Mouse (Mus musculus): Measurements from ENCODE around the gene Aifm2. TPM values are rescaled to one million over a fixed set of nuclear protein-coding genes. Genes with fewer than 3 reads are reported as not detected.

Aifm2 gene
- total RNA-seq (2014; fragmentation: Nextera tagmentation): 2.7 and 7.4 TPM in 2 replicates
- total RNA-seq (2017): 6.9 and 7.3 TPM in 2 replicates
- 3.2 and 4.1 TPM in 2 replicates for polyA plus RNA-seq (2012)

DNA sequence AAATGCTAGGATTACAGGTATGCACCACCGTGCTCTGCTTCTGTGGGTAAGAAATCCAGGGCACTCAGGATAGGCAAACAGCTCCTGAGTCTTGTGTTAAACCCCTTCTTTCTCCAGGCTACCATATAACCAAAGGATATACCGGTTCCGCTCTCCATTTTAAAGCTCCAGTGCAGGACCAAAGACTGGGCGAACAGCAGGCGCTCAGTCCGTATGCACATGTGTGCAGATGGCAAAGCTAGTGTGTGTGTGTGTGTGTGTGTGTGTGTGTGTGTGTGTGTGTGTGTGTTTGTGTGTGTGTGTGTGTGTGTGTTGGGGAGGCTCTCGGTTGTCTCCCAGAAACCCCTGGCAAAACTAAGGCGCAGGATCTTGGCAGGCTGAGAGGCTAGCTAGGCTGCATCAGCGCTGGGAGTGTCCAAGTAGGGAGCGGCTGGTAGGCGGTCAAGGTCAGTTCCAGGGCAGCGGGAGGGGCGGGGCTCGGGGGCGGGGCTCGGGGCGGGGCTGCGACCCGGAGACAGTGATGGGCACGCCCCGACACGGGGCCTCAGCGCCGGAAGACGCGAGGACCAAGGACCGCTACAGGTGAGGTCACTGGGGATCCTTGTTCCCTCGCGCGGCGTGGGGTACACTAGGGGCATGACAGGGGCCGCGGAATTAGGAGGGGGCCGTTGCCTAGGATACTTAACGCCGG lies at the start of gene Aifm2:
Aifm2 (plus strand) TSS at position 493 of the 691 bp plus-strand sequence.
- peak; percentile 81 for ATAC-seq (ENCODE audit: extremely low read depth, insufficient number of reproducible peaks, low FRiP score, poor library complexity, severe bottlenecking)
- no peaks in the 10 kb centered on the region for H3K9me3 ChIP-seq (replicated peaks)
- H3K27me3 ChIP-seq (ENCODE audit: insufficient read depth, low read length): peaks cover 13% of the 10 kb centered on the region
- H3K4me1 ChIP-seq (ENCODE audit: insufficient read depth, low read depth, low read length): peaks cover 10% of the 10 kb centered on the region
- H3K4me3 ChIP-seq (ENCODE audit: low read depth, low read length): peak within 1 kb of the TSS; percentile 73
- peak; percentile 57 for DNase-seq (ENCODE audit: low spot score)
- no peak for TF ChIP-seq GATA2 (IDR thresholded peaks at IDR 0.05; ENCODE audit: borderline replicate concordance, low read depth, low read length)
- no peak for TF ChIP-seq GATA1 (IDR thresholded peaks at IDR 0.05; ENCODE audit: borderline replicate concordance, low read length)
- TF ChIP-seq TAL1 (conservative IDR thresholded peaks at IDR 0.05; ENCODE audit: low read depth, low read length): no peak
- no peak for TF ChIP-seq POLR2AphosphoS5 (IDR thresholded peaks at IDR 0.05; ENCODE audit: insufficient replicate concordance, low read depth, low read length)
- TF ChIP-seq CTCF (IDR thresholded peaks at IDR 0.05; ENCODE audit: low read depth, low read length): no peak
- no peaks in the 10 kb centered on the region for H3K36me3 ChIP-seq (replicated peaks)

- no peak for DNase-seq (ENCODE audit: low spot score)
- no peaks in the 10 kb centered on the region for H3K27me3 ChIP-seq (ENCODE audit: insufficient read depth, low read length)
- ATAC-seq (ENCODE audit: extremely low read depth, insufficient number of reproducible peaks, low FRiP score, poor library complexity, severe bottlenecking): no peak
- H3K9me3 ChIP-seq (replicated peaks): no peaks in the 10 kb centered on the region
- peaks cover 13% of the 10 kb centered on the region; the same call in 1 of the 2 replicates for H3K4me1 ChIP-seq (ENCODE audit: insufficient read depth, low read depth, low read length)
- peaks cover 81% of the 10 kb centered on the region for H3K36me3 ChIP-seq (replicated peaks)
- H3K4me3 ChIP-seq (ENCODE audit: low read depth, low read length): no peak overlapping the region
- TF ChIP-seq POLR2AphosphoS5 (IDR thresholded peaks at IDR 0.05; ENCODE audit: insufficient replicate concordance, low read depth, low read length) (no peak), GATA2 (IDR thresholded peaks at IDR 0.05; ENCODE audit: borderline replicate concordance, low read depth, low read length) (no peak), GATA1 (IDR thresholded peaks at IDR 0.05; ENCODE audit: borderline replicate concordance, low read length) (no peak), CTCF (IDR thresholded peaks at IDR 0.05; ENCODE audit: low read depth, low read length) (no peak), TAL1 (conservative IDR thresholded peaks at IDR 0.05; ENCODE audit: low read depth, low read length) (no peak)
Measured at GRCm38 (mm10) chr10:61665651-61666050, 49.4 kb upstream of the Aifm2 start.

DNA sequence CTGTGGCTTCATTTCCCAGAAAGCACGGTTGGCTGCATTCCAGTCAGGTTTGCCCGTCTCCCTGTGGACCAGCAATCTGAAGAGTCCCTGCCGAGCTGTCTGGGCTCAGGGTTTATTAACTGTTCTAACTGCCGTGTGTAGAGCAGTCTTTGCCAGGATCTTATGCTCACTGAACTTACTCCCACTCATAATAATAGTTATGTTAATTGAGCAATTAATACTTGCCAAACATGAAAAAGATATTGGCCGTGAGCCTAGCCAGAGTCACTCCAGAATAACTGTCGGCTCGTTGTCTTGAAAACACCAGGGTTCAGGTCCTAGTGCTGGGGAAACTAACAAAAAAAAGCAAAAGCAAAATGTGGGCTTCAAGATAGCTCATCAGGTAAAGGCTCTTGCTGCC lies 45.8 kb upstream of the Aifm2 start:
- no peaks in the 10 kb centered on the region for H3K9me3 ChIP-seq (replicated peaks)
- H3K4me1 ChIP-seq (ENCODE audit: insufficient read depth, low read depth, low read length): peaks cover 13% of the 10 kb centered on the region; the same call in 1 of the 2 replicates
- peaks cover 76% of the 10 kb centered on the region for H3K36me3 ChIP-seq (replicated peaks)
- TF ChIP-seq GATA2 (IDR thresholded peaks at IDR 0.05; ENCODE audit: borderline replicate concordance, low read depth, low read length) (no peak), POLR2AphosphoS5 (IDR thresholded peaks at IDR 0.05; ENCODE audit: insufficient replicate concordance, low read depth, low read length) (no peak), GATA1 (IDR thresholded peaks at IDR 0.05; ENCODE audit: borderline replicate concordance, low read length) (no peak), CTCF (IDR thresholded peaks at IDR 0.05; ENCODE audit: low read depth, low read length) (no peak), TAL1 (conservative IDR thresholded peaks at IDR 0.05; ENCODE audit: low read depth, low read length) (no peak)
- ATAC-seq (ENCODE audit: extremely low read depth, insufficient number of reproducible peaks, low FRiP score, poor library complexity, severe bottlenecking) (no peak), DNase-seq (ENCODE audit: low spot score) (no peak)
- H3K4me3 ChIP-seq (ENCODE audit: low read depth, low read length): no peak overlapping the region
- no peaks in the 10 kb centered on the region for H3K27me3 ChIP-seq (ENCODE audit: insufficient read depth, low read length)

GRCm38 (mm10) chr10:61669896-61670295 lies 45.2 kb upstream of the Aifm2 start:
- Histone ChIP-seq H3K9me3 (replicated peaks) (no peaks in the 10 kb centered on the region), H3K4me3 (ENCODE audit: low read depth, low read length) (no peak overlapping the region), H3K27me3 (ENCODE audit: insufficient read depth, low read length) (no peaks in the 10 kb centered on the region), H3K4me1 (ENCODE audit: insufficient read depth, low read depth, low read length) (peaks cover 13% of the 10 kb centered on the region; the same call in 1 of the 2 replicates), H3K36me3 (replicated peaks) (peaks cover 76% of the 10 kb centered on the region)
- peak; percentile 54; the same call in 1 of the 2 replicates for ATAC-seq (ENCODE audit: extremely low read depth, insufficient number of reproducible peaks, low FRiP score, poor library complexity, severe bottlenecking)
- no peak for DNase-seq (ENCODE audit: low spot score)
- TF ChIP-seq CTCF (IDR thresholded peaks at IDR 0.05; ENCODE audit: low read depth, low read length) (no peak), GATA1 (IDR thresholded peaks at IDR 0.05; ENCODE audit: borderline replicate concordance, low read length) (no peak), TAL1 (conservative IDR thresholded peaks at IDR 0.05; ENCODE audit: low read depth, low read length) (no peak), POLR2AphosphoS5 (IDR thresholded peaks at IDR 0.05; ENCODE audit: insufficient replicate concordance, low read depth, low read length) (no peak), GATA2 (IDR thresholded peaks at IDR 0.05; ENCODE audit: borderline replicate concordance, low read depth, low read length) (no peak)

DNA sequence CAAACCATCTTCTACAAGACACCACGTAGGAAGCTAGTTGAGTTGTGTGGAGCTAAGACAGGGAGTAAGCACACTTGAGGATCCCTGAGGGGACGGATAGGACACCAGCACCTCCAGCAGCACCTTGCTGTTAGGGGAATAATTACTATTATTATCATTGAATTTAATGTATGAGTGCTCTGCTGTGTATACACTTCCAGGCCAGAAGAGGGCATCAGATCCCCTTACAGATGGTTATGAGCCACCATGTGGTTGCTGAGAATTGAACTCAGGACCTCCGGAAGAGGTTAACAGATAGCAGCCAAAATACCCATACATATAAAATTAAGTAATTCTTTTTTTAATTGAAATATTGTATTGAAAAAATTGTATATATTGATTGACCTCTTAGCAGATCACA lies 44.3 kb upstream of the Aifm2 start:
- ATAC-seq (ENCODE audit: extremely low read depth, insufficient number of reproducible peaks, low FRiP score, poor library complexity, severe bottlenecking) (no peak), DNase-seq (ENCODE audit: low spot score) (no peak)
- TF ChIP-seq GATA1 (IDR thresholded peaks at IDR 0.05; ENCODE audit: borderline replicate concordance, low read length) (no peak), CTCF (IDR thresholded peaks at IDR 0.05; ENCODE audit: low read depth, low read length) (no peak)
- Histone ChIP-seq H3K36me3 (replicated peaks) (peaks cover 71% of the 10 kb centered on the region), H3K4me3 (ENCODE audit: low read depth, low read length) (no peak overlapping the region), H3K9me3 (replicated peaks) (no peaks in the 10 kb centered on the region), H3K27me3 (ENCODE audit: insufficient read depth, low read length) (no peaks in the 10 kb centered on the region), H3K4me1 (ENCODE audit: insufficient read depth, low read depth, low read length) (peaks cover 17% of the 10 kb centered on the region; the same call in 1 of the 2 replicates)

GRCm38 (mm10) chr10:61675935-61676334 lies 39.1 kb upstream of the Aifm2 start:
- no peak for TF ChIP-seq GATA1 (IDR thresholded peaks at IDR 0.05; ENCODE audit: borderline replicate concordance, low read length)
- TF ChIP-seq GATA2 (IDR thresholded peaks at IDR 0.05; ENCODE audit: borderline replicate concordance, low read depth, low read length): no peak
- no peak for TF ChIP-seq TAL1 (conservative IDR thresholded peaks at IDR 0.05; ENCODE audit: low read depth, low read length)
- TF ChIP-seq CTCF (IDR thresholded peaks at IDR 0.05; ENCODE audit: low read depth, low read length): no peak
- TF ChIP-seq POLR2AphosphoS5 (IDR thresholded peaks at IDR 0.05; ENCODE audit: insufficient replicate concordance, low read depth, low read length): no peak
- Histone ChIP-seq H3K9me3 (replicated peaks) (no peaks in the 10 kb centered on the region), H3K4me1 (ENCODE audit: insufficient read depth, low read depth, low read length) (peaks cover 9% of the 10 kb centered on the region; the same call in 1 of the 2 replicates), H3K4me3 (ENCODE audit: low read depth, low read length) (no peak overlapping the region; the same call in 1 of the 2 replicates), H3K27me3 (ENCODE audit: insufficient read depth, low read length) (no peaks in the 10 kb centered on the region), H3K36me3 (replicated peaks) (peaks cover 34% of the 10 kb centered on the region)
- peak; percentile 65 for ATAC-seq (ENCODE audit: extremely low read depth, insufficient number of reproducible peaks, low FRiP score, poor library complexity, severe bottlenecking)
- DNase-seq (ENCODE audit: low spot score): peak; percentile 30

All from G1E (cell line).